Mouse (Mus musculus) inflammation-experienced regulatory T-cells, adult 16 weeks (primary cell): ENCODE measurements around the gene Plekhg6. TPM values are rescaled to one million over a fixed set of nuclear protein-coding genes. Genes with fewer than 3 reads are reported as not detected.

Source experiments
- polyA plus RNA-seq: library from polyadenylated mRNA; unstranded; fragments of 100-300 nt; shearing (Covaris generic); gene quantifications from one replicate; pipeline ENCODE4 v1.2.1, GENCODE M21; 2017

Gene Plekhg6
- 0.09 TPM for polyA plus RNA-seq

DNA sequence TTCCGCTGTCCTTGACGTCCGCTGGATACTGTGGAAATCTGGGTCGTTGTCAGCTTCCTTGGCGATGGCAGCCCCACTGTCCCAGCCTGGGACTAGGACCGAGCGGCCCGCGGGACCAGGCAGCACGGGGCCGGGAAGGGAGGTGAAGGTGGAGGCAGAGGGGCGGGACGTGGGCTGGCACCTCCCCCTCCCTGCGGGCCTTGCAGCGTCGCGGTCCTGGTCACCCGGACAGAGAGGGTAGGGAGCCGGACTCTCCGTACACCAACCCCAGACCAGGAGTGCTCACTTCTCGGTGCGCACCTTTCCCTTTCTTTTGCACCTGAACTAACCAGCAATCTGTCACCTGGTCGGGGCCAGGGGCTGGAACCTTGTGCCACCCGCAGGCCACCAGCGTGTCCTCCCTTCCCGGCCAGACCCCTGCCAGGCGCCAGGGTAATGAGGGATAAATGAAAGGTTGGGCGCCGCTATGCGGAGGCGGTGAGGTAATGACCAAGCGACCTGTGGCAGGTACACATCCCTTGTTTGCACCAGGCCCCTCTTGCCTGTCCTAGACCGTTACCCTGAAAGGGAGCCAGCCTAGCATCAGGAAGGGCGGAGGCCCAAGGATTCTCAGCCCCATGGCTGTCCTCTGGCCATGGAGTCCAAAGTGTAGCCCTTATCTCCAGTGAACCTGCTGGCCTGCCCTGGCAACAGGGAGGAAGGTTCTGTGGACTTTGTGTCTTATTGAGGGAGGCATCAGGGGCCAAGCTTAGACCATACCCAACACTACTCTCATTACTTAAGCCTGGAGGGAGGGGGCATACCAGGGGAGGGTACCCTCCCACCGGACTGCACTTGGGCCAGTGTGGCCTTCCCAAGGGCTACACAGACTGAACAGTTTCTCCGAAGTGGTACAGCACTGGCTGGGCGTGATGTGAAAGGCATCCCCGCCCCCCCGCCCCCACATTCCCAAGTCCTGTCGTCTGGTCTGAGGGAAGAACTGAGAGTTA lies at the start of gene Plekhg6:
Plekhg6 (minus strand) TSS at position 422 of the 989 bp plus-strand sequence.

GRCm38 (mm10) chr6:125348721-125349574 lies 31.6 kb downstream of the Plekhg6 start, which contains the start of gene Tnfrsf1a:
Tnfrsf1a (plus strand) TSS chr6:125349362.

GRCm38 (mm10) chr6:125320323-125320722 lies 60.3 kb downstream of the Plekhg6 start, which contains the start of gene Scnn1a:
Scnn1a (plus strand) TSS chr6:125320659.

GRCm38 (mm10) chr6:125313546-125314230 lies 66.9 kb downstream of the Plekhg6 start, which contains the start of gene Ltbr:
Ltbr (minus strand) TSS chr6:125313885.

Other genes starting within 250 kb of the Plekhg6 start
- gene Nop2, start 248.9 kb downstream of the Plekhg6 start, polyA plus RNA-seq = 72.9 TPM
- gene Iffo1, start 235.6 kb downstream of the Plekhg6 start, polyA plus RNA-seq = 16.7 TPM
- gene Gapdh, start 214.3 kb downstream of the Plekhg6 start, polyA plus RNA-seq = 293 TPM
- gene Ncapd2, start 189.1 kb downstream of the Plekhg6 start, polyA plus RNA-seq = 34.1 TPM
- gene Mrpl51, start 189.0 kb downstream of the Plekhg6 start, polyA plus RNA-seq = 110 TPM
- 71.4 TPM for gene Vamp1, start 165.2 kb downstream of the Plekhg6 start, polyA plus RNA-seq
- gene Tapbpl, start 148.9 kb downstream of the Plekhg6 start, polyA plus RNA-seq = 157 TPM
- gene Cd27, start 143.8 kb downstream of the Plekhg6 start, polyA plus RNA-seq = 712 TPM
- gene Tuba3a, start 94.8 kb downstream of the Plekhg6 start, polyA plus RNA-seq = 1.6 TPM
- 0.63 TPM for gene Ltbr, start 66.9 kb downstream of the Plekhg6 start, polyA plus RNA-seq
- not detected for gene Scnn1a, start 60.1 kb downstream of the Plekhg6 start, polyA plus RNA-seq
- gene Tnfrsf1a, start 31.4 kb downstream of the Plekhg6 start, polyA plus RNA-seq = 51.4 TPM
- 144 TPM for gene Cd9, start 114.0 kb upstream of the Plekhg6 start, polyA plus RNA-seq
- 0.09 TPM for gene Vwf, start 166.0 kb upstream of the Plekhg6 start, polyA plus RNA-seq